Mouse (Mus musculus) midbrain, embryonic 10.5 days (tissue): ENCODE measurements around the gene Nat9. TPM values are rescaled to one million over a fixed set of nuclear protein-coding genes. Genes with fewer than 3 reads are reported as not detected.

Source experiments
- DNase-seq: peaks from one replicate; pipeline ENCODE4 v3.0.0-alpha.2; 2017; ENCODE audit warnings: low spot score
- H3K27ac ChIP-seq: fragments of 300-500 bp; sonication (generic); replicated peaks from 2 replicates; pipeline ENCODE4 v1.5.1; 2016; ENCODE audit warnings: mild to moderate bottlenecking
- H3K27me3 ChIP-seq: fragments of 300-500 bp; sonication (generic); 2 replicates; pipeline ENCODE4 v1.6.1; 2016; ENCODE audit warnings: low read depth, mild to moderate bottlenecking; ENCODE audit not compliant: poor library complexity, severe bottlenecking
- H3K36me3 ChIP-seq: fragments of 300-500 bp; sonication (generic); 2 replicates; pipeline ENCODE4 v1.6.1; 2016; ENCODE audit warnings: mild to moderate bottlenecking, moderate library complexity
- H3K4me1 ChIP-seq: fragments of 300-500 bp; sonication (generic); 2 replicates; pipeline ENCODE4 v1.6.1; 2016
- H3K4me3 ChIP-seq: fragments of 300-500 bp; sonication (generic); 2 replicates; pipeline ENCODE4 v1.5.1; 2016; ENCODE audit warnings: mild to moderate bottlenecking, moderate library complexity
- H3K9me3 ChIP-seq: fragments of 300-500 bp; sonication (generic); replicated peaks from 2 replicates; pipeline ENCODE4 v1.6.1; 2016; ENCODE audit warnings: mild to moderate bottlenecking
- WGBS: fragments of 180-500 bp; shearing (Covaris S2); methylation state at CpG from one replicate; pipeline ENCODE4 v1.1.7; 2016; 5-methylcytosine and 5-hydroxymethylcytosine counted together
- polyA plus RNA-seq: library from polyadenylated mRNA; unstranded; fragments of >200 nt; fragmentation: Nextera tagmentation; extraction: Ambion mirVana; gene quantifications from 2 replicates; pipeline ENCODE4 v1.2.1, GENCODE M21; 2016

Gene Nat9
- polyA plus RNA-seq = 17.8 and 19.5 TPM in 2 replicates

DNA sequence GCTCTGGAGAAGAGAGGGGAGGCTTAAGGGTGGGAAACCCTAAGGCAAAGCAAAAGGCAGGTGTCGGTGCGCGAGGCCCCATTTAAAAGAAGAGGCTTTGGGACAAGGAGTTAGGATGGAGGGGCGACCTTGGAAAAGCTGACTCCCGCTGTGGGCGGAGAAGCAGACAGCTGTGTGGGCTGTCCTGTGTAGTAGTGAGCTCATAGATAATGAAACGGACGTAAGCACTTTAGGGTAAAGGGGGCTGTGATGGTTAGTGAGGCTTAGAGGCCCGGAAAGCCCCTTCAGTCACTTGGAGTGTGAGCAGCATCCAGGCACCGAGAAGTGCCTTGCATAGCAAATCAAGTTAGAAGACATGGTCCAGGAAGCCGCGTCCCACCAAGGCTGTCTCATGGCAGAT is at the start of gene Nat9:
Nat9 (minus strand) TSS at position 167 of the 400 bp plus-strand sequence.
- H3K4me1 ChIP-seq = peaks cover 35% of the 10 kb centered on the region
- peak within 1 kb of the TSS; percentile 87 for H3K27ac ChIP-seq
- 13% methylated on average over 12 of the region's 12 CpGs for WGBS

DNA sequence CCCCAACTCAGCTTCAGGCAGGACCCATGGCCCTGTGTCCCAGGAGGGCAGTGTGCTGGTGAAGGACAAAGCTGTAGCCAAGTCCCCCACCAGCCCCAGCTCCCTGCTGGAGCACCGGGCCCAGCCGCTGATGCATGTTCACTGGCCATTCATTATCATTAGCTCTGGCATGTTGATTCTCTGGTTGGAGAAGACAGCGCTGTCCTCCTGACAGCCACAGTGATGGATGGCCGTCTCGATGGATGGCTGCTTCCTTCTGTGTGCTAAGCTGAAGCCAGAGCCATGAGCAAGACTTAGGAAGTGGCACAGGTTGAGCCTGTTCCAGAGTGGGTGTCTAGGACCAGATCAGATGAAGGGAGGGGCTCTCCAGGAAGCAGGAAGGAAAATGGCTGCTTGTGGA is 48.9 kb upstream of the Nat9 start:
- WGBS = 77% methylated on average over 5 of the region's 5 CpGs
- Histone ChIP-seq H3K9me3 (no peaks in the 10 kb centered on the region), H3K36me3 (no peaks in the 10 kb centered on the region), H3K27ac (peak overlapping the region; percentile 65), H3K27me3 (peaks cover 21% of the 10 kb centered on the region), H3K4me1 (peaks cover 69% of the 10 kb centered on the region), H3K4me3 (no peak overlapping the region)
- no peak for DNase-seq

More for the DNA sequence above, at the start of gene Nat9:
- H3K9me3 ChIP-seq = no peaks in the 10 kb centered on the region
- no peak for DNase-seq
- H3K27me3 ChIP-seq = no peaks in the 10 kb centered on the region
- H3K4me3 ChIP-seq = peak within 1 kb of the TSS; percentile 68
- H3K36me3 ChIP-seq = peaks cover 22% of the 10 kb centered on the region

GRCm38 (mm10) chr11:115234320-115235044 is 46.8 kb upstream of the Nat9 start:
- H3K27ac ChIP-seq = peak overlapping the region; percentile 73
- 76% methylated on average over 15 of the region's 15 CpGs for WGBS
- peaks cover 75% of the 10 kb centered on the region for H3K4me1 ChIP-seq
- no peak overlapping the region for H3K4me3 ChIP-seq
- H3K27me3 ChIP-seq = peaks cover 34% of the 10 kb centered on the region
- no peaks in the 10 kb centered on the region for H3K9me3 ChIP-seq
- H3K36me3 ChIP-seq = no peaks in the 10 kb centered on the region
- DNase-seq = no peak

DNA sequence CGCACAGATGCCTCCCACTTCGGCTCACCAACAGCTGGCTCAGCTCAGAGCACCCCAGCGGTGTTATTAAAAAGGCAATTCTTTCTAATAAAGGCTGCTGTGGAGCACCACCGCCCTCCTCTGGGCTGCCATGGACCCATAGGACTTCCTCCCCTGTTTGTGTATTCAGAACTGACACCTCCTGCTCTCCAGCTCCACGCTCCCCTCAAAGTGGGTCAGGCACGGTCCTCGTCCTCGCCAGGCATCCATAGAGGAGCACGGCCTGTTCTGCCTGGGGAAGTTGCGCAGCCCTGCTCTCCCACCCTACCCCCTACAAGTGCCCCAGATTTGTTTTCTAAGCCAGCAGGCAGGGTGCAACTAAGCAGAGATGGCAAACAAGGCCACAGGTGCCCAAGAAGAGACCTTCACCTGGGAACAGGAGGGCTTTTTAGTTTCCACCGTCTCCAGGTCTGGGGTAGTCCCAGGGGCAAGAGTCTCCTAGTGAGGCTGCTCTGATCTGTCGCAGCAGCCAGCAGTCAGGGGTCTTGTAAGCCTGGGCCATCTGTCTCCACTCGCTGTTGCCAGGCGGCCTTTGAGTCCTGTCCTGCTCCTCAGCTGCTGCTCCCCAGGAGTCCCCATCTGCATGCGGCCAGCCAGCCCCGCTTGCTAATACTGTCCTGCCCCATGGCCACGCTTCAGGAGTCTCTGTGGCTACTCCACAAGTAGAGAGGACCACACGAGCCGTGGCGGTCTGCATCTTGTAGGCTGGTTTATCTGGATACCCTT is 46.0 kb upstream of the Nat9 start:
- peaks cover 42% of the 10 kb centered on the region for H3K27me3 ChIP-seq
- peaks cover 80% of the 10 kb centered on the region for H3K4me1 ChIP-seq
- H3K4me3 ChIP-seq = no peak overlapping the region
- H3K9me3 ChIP-seq = no peaks in the 10 kb centered on the region
- 45% methylated on average over 20 of the region's 20 CpGs for WGBS
- H3K36me3 ChIP-seq = no peaks in the 10 kb centered on the region
- peak overlapping the region; percentile 73 for H3K27ac ChIP-seq
- DNase-seq = peak; percentile 39

DNA sequence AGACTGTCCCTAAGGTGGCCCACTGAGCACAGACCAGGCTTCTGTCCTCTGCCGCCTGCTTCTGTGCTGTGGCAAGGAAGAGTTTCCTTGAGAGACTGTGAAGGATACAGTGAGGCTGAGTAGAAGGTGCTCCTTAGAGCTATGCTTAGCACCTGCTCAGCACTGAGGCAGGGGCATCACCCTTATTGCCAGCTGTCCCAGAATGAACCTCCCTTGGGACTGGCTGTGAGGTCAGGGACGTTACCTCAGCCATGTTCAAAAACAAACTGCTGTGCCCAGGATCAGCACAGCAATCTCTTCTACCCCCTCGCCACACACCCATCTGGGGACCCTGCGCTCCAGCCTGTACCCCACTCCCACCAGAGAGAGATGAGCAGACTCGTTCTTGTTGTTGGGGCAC is 45.2 kb upstream of the Nat9 start:
- no peak for DNase-seq
- Histone ChIP-seq H3K4me3 (no peak overlapping the region), H3K36me3 (no peaks in the 10 kb centered on the region), H3K4me1 (peaks cover 83% of the 10 kb centered on the region), H3K27ac (peak overlapping the region; percentile 73; the same call in 1 of the 2 replicates), H3K9me3 (no peaks in the 10 kb centered on the region), H3K27me3 (peaks cover 45% of the 10 kb centered on the region)
- 74% methylated on average over 5 of the region's 5 CpGs for WGBS

- no peak for DNase-seq
- 69% methylated on average over 9 of the region's 9 CpGs for WGBS
- Histone ChIP-seq H3K27me3 (peaks cover 45% of the 10 kb centered on the region), H3K4me3 (no peak overlapping the region), H3K27ac (peak overlapping the region; percentile 52; the same call in 1 of the 2 replicates), H3K4me1 (peaks cover 89% of the 10 kb centered on the region), H3K36me3 (no peaks in the 10 kb centered on the region), H3K9me3 (no peaks in the 10 kb centered on the region)
Observed at GRCm38 (mm10) chr11:115231924-115232323, 44.3 kb upstream of the Nat9 start.

GRCm38 (mm10) chr11:115231168-115231915 is 43.7 kb upstream of the Nat9 start:
- DNase-seq = no peak
- WGBS = 60% methylated on average over 14 of the region's 14 CpGs
- no peaks in the 10 kb centered on the region for H3K36me3 ChIP-seq
- H3K9me3 ChIP-seq = no peaks in the 10 kb centered on the region
- peaks cover 45% of the 10 kb centered on the region for H3K27me3 ChIP-seq
- peak overlapping the region; percentile 52; the same call in 1 of the 2 replicates for H3K27ac ChIP-seq
- H3K4me1 ChIP-seq = peaks cover 89% of the 10 kb centered on the region
- no peak overlapping the region for H3K4me3 ChIP-seq

- 46% methylated on average over 15 of the region's 15 CpGs for WGBS
- peaks cover 94% of the 10 kb centered on the region for H3K4me1 ChIP-seq
- H3K27me3 ChIP-seq = peaks cover 52% of the 10 kb centered on the region
Observed at GRCm38 (mm10) chr11:115229021-115229930, 41.6 kb upstream of the Nat9 start.

GRCm38 (mm10) chr11:115228430-115228829 is 40.8 kb upstream of the Nat9 start:
- H3K36me3 ChIP-seq = no peaks in the 10 kb centered on the region
- H3K27ac ChIP-seq = peak overlapping the region; percentile 59; the same call in 1 of the 2 replicates
- H3K4me3 ChIP-seq = no peak overlapping the region
- H3K27me3 ChIP-seq = peaks cover 51% of the 10 kb centered on the region
- no peaks in the 10 kb centered on the region for H3K9me3 ChIP-seq
- H3K4me1 ChIP-seq = peaks cover 93% of the 10 kb centered on the region
- WGBS = 66% methylated on average over 7 of the region's 7 CpGs
- no peak for DNase-seq

More at GRCm38 (mm10) chr11:115229021-115229930, 41.6 kb upstream of the Nat9 start:
- no peak overlapping the region for H3K4me3 ChIP-seq
- peak overlapping the region; percentile 59 for H3K27ac ChIP-seq
- H3K9me3 ChIP-seq = no peaks in the 10 kb centered on the region
- no peaks in the 10 kb centered on the region for H3K36me3 ChIP-seq
- no peak for DNase-seq

DNA sequence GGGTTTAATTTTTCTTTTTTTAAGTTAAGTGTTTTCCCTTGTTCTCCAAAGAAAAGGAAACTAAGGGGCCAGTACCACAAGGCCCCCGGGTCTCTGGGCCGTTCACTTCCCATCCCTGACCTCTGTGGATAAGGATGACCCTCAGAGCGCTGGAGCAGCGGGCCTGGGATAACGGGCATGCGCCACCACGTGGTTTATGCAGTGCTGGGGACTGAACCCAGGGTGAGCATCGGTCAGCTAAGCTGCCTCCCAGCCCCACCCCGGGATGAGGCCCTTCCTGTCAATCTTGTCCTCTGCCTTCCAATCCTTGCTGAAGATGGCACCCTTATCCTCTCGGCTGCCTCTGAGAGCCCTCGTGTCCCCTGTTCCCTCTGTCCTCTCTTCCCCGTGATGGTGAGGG is 40.0 kb upstream of the Nat9 start:
- H3K36me3 ChIP-seq = no peaks in the 10 kb centered on the region
- no peak overlapping the region for H3K4me3 ChIP-seq
- 21% methylated on average over 12 of the region's 12 CpGs for WGBS
- DNase-seq = peak; percentile 45
- H3K27ac ChIP-seq = 0 out of 2 replicates have a peak overlapping the region, but pooled peaks have one; percentile 1
- no peaks in the 10 kb centered on the region for H3K9me3 ChIP-seq
- H3K4me1 ChIP-seq = peaks cover 93% of the 10 kb centered on the region
- H3K27me3 ChIP-seq = peaks cover 47% of the 10 kb centered on the region

- Histone ChIP-seq H3K27me3 (peaks cover 41% of the 10 kb centered on the region), H3K4me1 (peaks cover 93% of the 10 kb centered on the region)
- DNase-seq = no peak
Observed at GRCm38 (mm10) chr11:115226811-115227491, 39.3 kb upstream of the Nat9 start.

More at GRCm38 (mm10) chr11:115226811-115227491, 39.3 kb upstream of the Nat9 start:
- Histone ChIP-seq H3K27ac (peak overlapping the region; percentile 64), H3K4me3 (no peak overlapping the region), H3K9me3 (no peaks in the 10 kb centered on the region), H3K36me3 (no peaks in the 10 kb centered on the region)
- WGBS = 44% methylated on average over 14 of the region's 14 CpGs
